Mouse (Mus musculus) limb, embryonic 10.5 days (tissue): Measurements from ENCODE around the gene Lrch1. TPM values are rescaled to one million over a fixed set of nuclear protein-coding genes. Genes with fewer than 3 reads are reported as not detected.
A peak's percentile ranks its signal among the peaks of the same experiment; 100 is the strongest.

ENCODE experiments used
- DNase-seq: peaks from one replicate; pipeline ENCODE4 v3.0.0-alpha.2; 2017; ENCODE audit warnings: low spot score
- H3K27ac ChIP-seq: fragments of 300-500 bp; sonication (generic); 2 replicates; pipeline ENCODE4 v1.5.1; 2016; ENCODE audit warnings: mild to moderate bottlenecking
- H3K27me3 ChIP-seq: fragments of 300-500 bp; sonication (generic); 2 replicates; pipeline ENCODE4 v1.6.1; 2016; ENCODE audit warnings: low read depth, mild to moderate bottlenecking; ENCODE audit not compliant: poor library complexity, severe bottlenecking
- H3K36me3 ChIP-seq: fragments of 300-500 bp; sonication (generic); 2 replicates; pipeline ENCODE4 v1.6.1; 2016; ENCODE audit warnings: mild to moderate bottlenecking, moderate library complexity
- H3K4me1 ChIP-seq: fragments of 300-500 bp; sonication (generic); 2 replicates; pipeline ENCODE4 v1.6.1; 2016
- H3K4me3 ChIP-seq: fragments of 300-500 bp; sonication (generic); 2 replicates; pipeline ENCODE4 v1.5.1; 2016; ENCODE audit warnings: mild to moderate bottlenecking, moderate library complexity
- H3K9me3 ChIP-seq: fragments of 300-500 bp; sonication (generic); replicated peaks from 2 replicates; pipeline ENCODE4 v1.6.1; 2016; ENCODE audit warnings: mild to moderate bottlenecking
- WGBS: fragments of 180-500 bp; shearing (Covaris S2); methylation state at CpG from one replicate; pipeline ENCODE4 v1.1.7; 2016; 5-methylcytosine and 5-hydroxymethylcytosine counted together
- polyA plus RNA-seq: library from polyadenylated mRNA; unstranded; fragments of >200 nt; fragmentation: Nextera tagmentation; extraction: Ambion mirVana; gene quantifications from 2 replicates; pipeline ENCODE4 v1.2.1, GENCODE M21; 2016

The Lrch1 gene
- polyA plus RNA-seq, 1 experiment from 2014 or later: 9.9 TPM

DNA sequence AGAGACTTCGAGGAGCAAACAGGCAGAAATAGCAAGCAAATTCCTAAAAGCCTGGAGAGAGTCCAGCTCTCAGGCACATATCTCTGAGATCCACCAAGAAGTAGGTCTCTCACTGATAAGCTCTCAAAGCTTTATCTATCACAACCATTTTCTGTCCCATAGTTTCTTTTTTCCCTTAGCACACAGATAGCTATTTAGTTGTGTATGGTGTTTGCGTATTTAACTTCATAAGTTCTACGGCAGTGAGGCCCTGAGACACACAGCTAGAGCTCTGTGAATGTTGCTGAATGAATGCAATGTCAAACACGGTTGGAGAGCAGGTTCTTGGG lies 78.8 kb downstream of the Lrch1 start:
- Histone ChIP-seq H3K9me3 (no peaks in the 10 kb centered on the region), H3K27ac (no peak overlapping the region), H3K36me3 (no peaks in the 10 kb centered on the region), H3K27me3 (no peaks in the 10 kb centered on the region), H3K4me1 (peaks cover 64% of the 10 kb centered on the region), H3K4me3 (no peak overlapping the region)
- WGBS: 82% methylated on average over 4 of the region's 4 CpGs
- no peak for DNase-seq

DNA sequence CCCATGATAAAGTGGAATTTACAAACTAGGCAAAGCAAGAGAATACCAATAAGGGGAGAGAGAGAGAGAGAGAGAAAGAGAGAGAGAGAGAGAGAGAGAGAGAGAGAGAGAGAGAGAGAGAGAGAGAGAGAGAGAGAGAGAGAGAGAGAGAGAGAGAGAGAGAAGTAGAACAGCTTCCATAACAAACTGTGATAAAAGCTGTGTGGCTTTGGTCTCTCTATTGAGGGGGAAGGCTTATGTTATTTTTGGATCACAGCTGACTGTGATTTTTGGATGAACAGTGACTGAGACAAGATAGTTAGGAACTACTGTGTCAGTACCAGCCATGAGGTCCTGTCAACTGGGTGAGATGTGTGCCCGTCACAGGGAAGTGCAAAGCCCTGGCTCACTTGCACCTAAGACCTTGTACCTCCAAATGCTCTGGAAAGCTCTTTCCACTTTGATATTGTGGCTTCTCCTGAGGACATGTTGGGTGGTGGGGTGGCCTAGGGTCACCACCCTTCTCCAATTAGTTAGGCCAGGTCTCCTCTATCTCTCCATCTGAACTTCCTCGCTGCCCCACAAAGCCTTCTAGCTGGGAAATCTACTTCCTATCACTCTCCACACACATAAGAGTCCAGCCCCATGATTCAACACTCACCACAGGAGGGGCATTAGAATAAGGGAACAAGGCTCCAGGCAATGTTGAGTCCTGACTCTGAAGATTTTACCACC lies 79.3 kb downstream of the Lrch1 start:
- H3K4me1 ChIP-seq: peaks cover 64% of the 10 kb centered on the region
- H3K27ac ChIP-seq: no peak overlapping the region
- 81% methylated on average over 2 of the region's 2 CpGs for WGBS

DNA sequence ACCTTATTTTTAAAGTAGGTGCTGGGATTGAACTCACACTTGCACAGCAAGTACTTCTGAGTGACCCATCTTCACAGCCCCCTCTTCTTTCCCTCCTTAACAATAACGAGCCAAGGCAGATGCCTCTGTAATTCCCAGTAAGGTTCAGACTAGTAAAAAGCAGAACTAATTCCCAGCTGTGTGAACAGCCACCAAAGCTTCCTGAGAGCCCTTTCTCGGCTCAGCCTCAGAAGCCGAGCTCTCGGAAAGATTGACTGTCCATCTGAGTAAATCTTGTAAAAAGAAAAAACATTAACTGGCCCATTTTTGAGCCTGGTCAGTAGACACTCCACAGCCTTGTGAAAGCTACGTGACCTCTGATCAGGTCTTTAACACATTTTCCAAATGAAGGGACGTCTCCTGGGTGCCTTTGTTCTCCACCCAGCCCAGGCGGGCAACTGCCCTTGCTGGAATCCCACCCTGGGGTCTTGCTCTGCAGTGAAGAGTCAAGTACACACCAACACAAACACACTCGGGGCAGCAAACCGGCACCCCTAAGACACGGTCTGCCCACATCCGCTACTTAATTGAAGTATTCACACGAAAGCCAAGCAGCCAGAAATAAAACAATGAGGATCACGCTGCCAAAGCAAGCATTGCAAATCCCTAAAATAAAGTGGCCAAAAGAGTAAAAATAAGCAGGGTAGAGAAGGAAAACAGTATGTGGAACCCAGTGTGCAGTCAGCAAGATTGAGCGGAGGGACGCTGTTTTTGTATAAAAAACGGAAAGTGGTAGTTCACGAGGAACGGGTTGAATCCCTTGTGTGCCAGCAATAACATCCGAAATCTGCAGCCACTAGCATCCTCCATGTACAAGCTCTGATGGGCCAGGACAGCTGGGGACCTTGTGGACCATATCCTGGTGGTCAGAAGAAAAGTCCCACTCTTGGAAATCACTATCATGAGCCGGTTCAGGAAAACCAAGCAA lies 80.3 kb downstream of the Lrch1 start:
- H3K36me3 ChIP-seq: no peaks in the 10 kb centered on the region
- no peaks in the 10 kb centered on the region for H3K9me3 ChIP-seq
- DNase-seq: no peak
- H3K27me3 ChIP-seq: no peaks in the 10 kb centered on the region
- H3K4me1 ChIP-seq: peaks cover 59% of the 10 kb centered on the region
- peak overlapping the region; percentile 68 for H3K27ac ChIP-seq
- 67% methylated on average over 20 of the region's 20 CpGs for WGBS
- H3K4me3 ChIP-seq: no peak overlapping the region

More for the DNA sequence above, 79.3 kb downstream of the Lrch1 start:
- H3K9me3 ChIP-seq: no peaks in the 10 kb centered on the region
- H3K36me3 ChIP-seq: no peaks in the 10 kb centered on the region
- H3K27me3 ChIP-seq: no peaks in the 10 kb centered on the region
- no peak for DNase-seq
- no peak overlapping the region for H3K4me3 ChIP-seq

DNA sequence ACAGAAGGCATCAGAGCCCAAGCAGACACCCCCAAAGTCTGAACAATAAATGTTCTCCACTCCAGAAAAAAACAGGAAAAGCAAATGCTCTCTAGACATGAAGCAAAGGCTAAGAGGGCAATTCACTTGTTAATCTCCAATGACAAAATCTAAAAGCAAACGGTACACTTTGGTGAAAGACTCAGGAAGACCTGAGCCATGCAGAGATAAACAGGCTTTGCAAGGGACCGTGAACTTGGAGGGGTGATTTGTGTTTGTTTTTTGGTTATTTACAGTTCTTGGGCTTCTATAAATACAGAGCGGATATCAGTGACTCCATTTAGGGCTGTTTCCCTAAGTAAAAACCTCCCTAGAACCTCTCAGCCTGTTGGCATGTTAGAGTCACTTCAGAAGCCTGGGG lies 81.9 kb downstream of the Lrch1 start:
- Histone ChIP-seq H3K27ac (peak overlapping the region; percentile 72; the same call in 1 of the 2 replicates), H3K9me3 (no peaks in the 10 kb centered on the region), H3K4me3 (no peak overlapping the region), H3K4me1 (peaks cover 46% of the 10 kb centered on the region), H3K27me3 (no peaks in the 10 kb centered on the region), H3K36me3 (no peaks in the 10 kb centered on the region)
- no peak for DNase-seq
- 76% methylated on average over 3 of the region's 3 CpGs for WGBS

DNA sequence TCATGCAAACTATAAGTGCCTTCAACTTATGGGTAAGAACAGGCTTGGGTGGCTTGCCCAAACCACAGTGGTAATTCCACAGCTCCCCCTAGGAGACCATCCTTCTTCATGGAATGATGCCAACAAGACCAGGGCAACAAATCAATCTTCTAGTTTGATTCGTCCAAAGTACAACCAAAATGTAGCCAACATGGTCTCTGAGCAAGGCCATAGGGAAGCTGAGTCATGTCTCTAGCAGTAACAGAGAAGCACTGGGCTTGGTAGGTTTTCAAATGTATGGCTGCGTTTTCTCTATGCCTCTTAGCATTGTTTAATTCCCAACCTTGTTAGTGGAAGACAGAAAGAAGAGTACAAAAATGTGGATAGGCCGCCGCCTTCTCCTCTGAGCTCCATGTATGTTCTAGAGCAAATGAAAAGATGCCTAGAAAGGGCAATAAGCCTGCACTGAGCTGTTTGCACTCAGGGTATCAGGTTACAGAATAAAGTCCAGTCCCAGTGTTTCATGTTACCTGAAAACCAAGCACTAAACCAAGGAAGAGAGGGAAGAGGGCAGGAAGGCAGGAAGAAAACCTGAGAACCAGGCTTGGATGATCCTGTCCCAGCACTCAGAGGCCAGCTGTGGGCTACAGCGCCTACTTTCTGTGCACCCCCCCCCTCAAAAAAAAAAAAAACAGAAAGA lies 82.7 kb downstream of the Lrch1 start:
- Histone ChIP-seq H3K27ac (peak overlapping the region; percentile 72; the same call in 1 of the 2 replicates), H3K4me1 (peaks cover 38% of the 10 kb centered on the region)

DNA sequence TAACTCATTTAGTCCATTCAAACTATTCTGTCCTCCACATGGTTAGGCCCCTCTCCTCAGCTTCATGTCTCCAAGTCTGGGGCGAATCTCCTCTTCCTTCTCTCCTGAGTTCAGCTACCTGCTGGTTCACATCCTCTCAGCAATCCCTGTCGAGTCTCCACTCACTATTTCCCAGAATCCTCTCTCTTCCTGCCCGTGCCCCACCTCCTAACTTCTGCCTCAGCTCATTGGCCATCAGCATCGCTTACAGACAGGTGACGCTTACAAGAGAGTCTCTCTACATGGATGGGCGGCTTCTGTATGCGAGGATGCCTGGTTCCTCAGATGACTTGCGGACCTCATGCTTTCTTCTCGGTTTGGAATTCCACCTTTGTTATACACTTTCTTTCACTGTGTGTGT lies 86.2 kb downstream of the Lrch1 start:
- H3K4me3 ChIP-seq: no peak overlapping the region
- no peaks in the 10 kb centered on the region for H3K27me3 ChIP-seq
- DNase-seq: no peak
- 89% methylated on average over 9 of the region's 9 CpGs for WGBS
- peaks cover 18% of the 10 kb centered on the region for H3K4me1 ChIP-seq
- H3K36me3 ChIP-seq: 0 out of 2 replicates have a peak, but pooled peaks cover 5% of the 10 kb centered on the region
- H3K27ac ChIP-seq: no peak overlapping the region
- H3K9me3 ChIP-seq: no peaks in the 10 kb centered on the region

More for the DNA sequence above, 82.7 kb downstream of the Lrch1 start:
- H3K9me3 ChIP-seq: no peaks in the 10 kb centered on the region
- no peak for DNase-seq
- H3K27me3 ChIP-seq: no peaks in the 10 kb centered on the region
- no peak overlapping the region for H3K4me3 ChIP-seq
- H3K36me3 ChIP-seq: no peaks in the 10 kb centered on the region
- WGBS: 75% methylated on average over 5 of the region's 5 CpGs

DNA sequence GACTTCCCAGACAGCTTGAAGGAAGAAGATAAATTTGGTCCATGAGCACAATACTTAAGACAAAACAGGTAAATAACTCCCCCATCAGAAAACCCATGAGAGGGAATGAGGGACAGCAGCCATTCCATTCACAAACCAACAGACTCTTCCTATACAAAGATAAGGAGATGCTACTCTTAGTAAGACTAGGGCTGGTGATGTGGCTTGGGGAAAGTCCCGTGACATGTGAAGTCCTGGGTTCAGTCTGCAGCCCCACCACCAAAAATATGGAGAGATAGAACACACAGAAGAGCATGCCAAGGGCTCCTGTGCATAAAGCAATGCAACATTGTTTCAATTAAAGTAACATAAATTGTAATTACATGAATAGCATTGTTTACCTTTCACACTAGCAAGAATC lies 88.5 kb downstream of the Lrch1 start:
- Histone ChIP-seq H3K9me3 (no peaks in the 10 kb centered on the region), H3K27ac (no peak overlapping the region), H3K4me1 (no peaks in the 10 kb centered on the region), H3K4me3 (no peak overlapping the region), H3K27me3 (no peaks in the 10 kb centered on the region), H3K36me3 (peaks cover 9% of the 10 kb centered on the region; the same call in 1 of the 2 replicates)
- 94% methylated on average over 1 of the region's 1 CpGs for WGBS
- DNase-seq: no peak

DNA sequence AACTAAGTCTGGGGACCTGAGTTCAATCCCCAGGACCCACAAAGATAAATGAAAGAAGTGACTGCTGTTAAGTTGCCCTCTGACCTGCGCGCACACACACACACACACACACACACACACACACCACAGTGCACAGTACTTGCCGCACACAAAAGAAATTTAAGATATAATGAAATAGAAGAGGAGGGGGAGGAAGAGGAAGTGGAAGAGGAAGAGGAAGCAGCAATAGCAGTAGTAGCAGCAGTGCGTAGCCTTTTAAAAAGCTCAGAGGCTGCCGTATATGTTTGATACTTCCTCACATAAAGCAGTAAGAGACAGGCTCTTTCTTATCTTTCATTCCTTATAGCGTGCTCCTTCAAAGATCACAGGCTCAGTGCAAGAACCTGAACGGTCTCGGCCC lies 92.2 kb downstream of the Lrch1 start:
- Histone ChIP-seq H3K27me3 (no peaks in the 10 kb centered on the region), H3K36me3 (peaks cover 9% of the 10 kb centered on the region; the same call in 1 of the 2 replicates), H3K9me3 (no peaks in the 10 kb centered on the region), H3K4me3 (no peak overlapping the region), H3K4me1 (peaks cover 14% of the 10 kb centered on the region), H3K27ac (no peak overlapping the region)
- no peak for DNase-seq
- WGBS: 97% methylated on average over 8 of the region's 8 CpGs

DNA sequence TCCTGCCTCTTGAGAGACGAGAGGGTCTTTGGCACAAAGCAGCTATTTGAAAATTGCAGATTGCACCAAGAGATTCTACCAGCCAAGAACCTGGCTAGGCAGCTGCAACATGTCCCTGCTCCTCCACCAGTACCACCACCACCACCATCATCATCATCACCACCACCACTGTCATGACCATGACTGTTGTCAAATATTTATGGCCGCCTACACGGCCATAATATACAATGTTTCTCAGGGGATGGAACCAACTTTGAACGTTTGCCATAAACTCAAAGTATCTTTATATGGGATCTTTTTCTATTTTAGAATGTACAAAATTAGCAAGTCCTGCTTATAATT lies 93.9 kb downstream of the Lrch1 start:
- Histone ChIP-seq H3K36me3 (peaks cover 9% of the 10 kb centered on the region; the same call in 1 of the 2 replicates), H3K4me1 (peaks cover 14% of the 10 kb centered on the region), H3K9me3 (no peaks in the 10 kb centered on the region), H3K4me3 (no peak overlapping the region), H3K27me3 (no peaks in the 10 kb centered on the region), H3K27ac (peak overlapping the region; percentile 72; the same call in 1 of the 2 replicates)
- 93% methylated on average over 4 of the region's 4 CpGs for WGBS
- no peak for DNase-seq

DNA sequence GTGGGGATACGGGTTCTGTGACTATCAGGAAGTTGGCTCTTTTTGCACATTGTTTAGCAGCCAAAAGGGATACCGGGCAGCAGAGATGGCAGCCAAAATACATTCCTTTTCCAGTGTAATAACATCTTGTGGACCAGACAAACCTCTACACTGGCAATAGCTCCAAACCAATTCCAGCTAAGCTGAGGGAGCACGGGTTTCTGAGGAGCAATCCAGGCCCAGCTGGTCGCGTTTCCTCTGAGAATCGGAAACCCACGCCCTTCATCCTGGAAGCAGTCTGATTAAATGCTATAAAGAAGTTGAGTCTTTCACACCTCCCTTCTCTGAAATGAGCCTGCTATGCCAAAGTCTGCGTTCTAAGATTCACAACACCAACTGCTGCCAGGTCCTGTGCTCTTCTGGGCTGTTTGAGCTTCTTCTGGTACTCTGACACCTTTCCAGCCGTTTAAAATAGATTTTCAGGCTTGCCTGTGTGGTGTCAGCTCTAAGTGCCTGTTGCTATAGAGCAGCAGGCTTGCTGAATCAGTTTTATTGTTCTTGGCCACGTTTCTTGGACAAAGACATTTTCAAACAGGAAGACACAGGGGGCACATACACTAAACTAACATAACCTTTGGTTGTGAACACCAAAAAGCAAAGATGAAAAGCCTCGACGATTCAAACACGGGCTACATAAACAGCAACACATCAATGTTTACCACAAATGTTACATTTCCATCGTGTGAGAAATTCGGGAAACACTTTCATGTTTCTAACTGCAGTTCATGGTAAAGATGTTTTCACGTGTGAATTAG lies 94.5 kb downstream of the Lrch1 start:
- Histone ChIP-seq H3K4me1 (peaks cover 14% of the 10 kb centered on the region), H3K9me3 (no peaks in the 10 kb centered on the region), H3K27ac (peak overlapping the region; percentile 72), H3K36me3 (peaks cover 9% of the 10 kb centered on the region; the same call in 1 of the 2 replicates), H3K4me3 (no peak overlapping the region), H3K27me3 (no peaks in the 10 kb centered on the region)
- WGBS: 64% methylated on average over 16 of the region's 16 CpGs
- peak; percentile 34 for DNase-seq

DNA sequence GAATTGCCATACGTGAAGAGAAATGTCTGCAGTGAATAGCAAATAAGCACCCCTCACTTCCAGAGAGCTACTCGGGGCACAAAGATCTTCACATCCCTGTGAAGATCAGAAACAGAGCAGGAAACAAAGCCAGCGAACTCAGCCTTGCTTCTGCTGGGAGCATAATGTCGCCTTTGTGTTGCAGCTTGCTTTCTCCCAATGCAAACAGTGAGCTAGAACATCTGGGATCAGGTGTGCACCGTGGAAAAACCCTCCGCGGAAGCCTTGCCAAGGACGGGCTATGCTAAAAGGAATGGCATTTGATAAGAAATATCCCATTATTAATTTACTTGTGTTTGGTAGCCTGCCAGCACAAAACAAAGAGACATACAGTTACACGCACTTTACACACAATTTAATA lies 95.8 kb downstream of the Lrch1 start:
- WGBS: 78% methylated on average over 9 of the region's 9 CpGs
- H3K27ac ChIP-seq: peak overlapping the region; percentile 36; the same call in 1 of the 2 replicates
- no peaks in the 10 kb centered on the region for H3K9me3 ChIP-seq
- H3K4me3 ChIP-seq: no peak overlapping the region
- peaks cover 4% of the 10 kb centered on the region; the same call in 1 of the 2 replicates for H3K36me3 ChIP-seq
- no peaks in the 10 kb centered on the region for H3K27me3 ChIP-seq
- DNase-seq: no peak
- H3K4me1 ChIP-seq: peaks cover 24% of the 10 kb centered on the region

DNA sequence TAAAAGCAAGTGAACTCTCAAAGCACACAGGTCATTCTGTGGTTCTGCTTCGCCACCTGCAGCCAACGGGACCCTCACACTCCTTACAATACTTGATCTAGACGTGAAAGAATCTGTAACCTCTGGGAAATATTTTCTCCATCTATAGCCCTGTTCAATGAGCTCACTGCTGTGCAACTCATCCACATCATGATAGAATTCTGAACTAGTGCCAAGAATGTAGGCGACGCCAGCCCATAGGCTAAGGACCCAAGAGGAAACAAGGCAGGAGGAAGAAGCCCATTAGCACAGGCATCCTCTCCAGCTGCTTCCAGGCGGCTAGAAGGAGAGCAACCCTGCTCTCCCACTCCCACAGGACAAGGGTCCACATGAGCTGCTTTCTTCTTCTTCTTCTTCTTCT lies 98.7 kb downstream of the Lrch1 start:
- no peaks in the 10 kb centered on the region for H3K36me3 ChIP-seq
- H3K27ac ChIP-seq: no peak overlapping the region
- no peak for DNase-seq
- H3K4me1 ChIP-seq: peaks cover 38% of the 10 kb centered on the region
- 88% methylated on average over 6 of the region's 6 CpGs for WGBS
- no peaks in the 10 kb centered on the region for H3K9me3 ChIP-seq
- no peaks in the 10 kb centered on the region for H3K27me3 ChIP-seq
- no peak overlapping the region for H3K4me3 ChIP-seq
